Mouse (Mus musculus) lung, postnatal 4 days (tissue): ENCODE results near the gene Gramd1b.
A peak's percentile ranks its signal among the peaks of the same experiment; 100 is the strongest.

Experiments
- DNase-seq, 2 experiments: peaks; one replicate each; pipeline ENCODE4 v3.0.0; 2021

Gene Gramd1b

GRCm38 (mm10) chr9:40420652-40421335 lies 110.4 kb downstream of the Gramd1b start:
- no peak for DNase-seq

- peak; percentile 32 to 39 for DNase-seq
Observed at GRCm38 (mm10) chr9:40418803-40419202, 112.4 kb downstream of the Gramd1b start.

- DNase-seq = no peak
Observed at GRCm38 (mm10) chr9:40416150-40416549, 115.0 kb downstream of the Gramd1b start.

GRCm38 (mm10) chr9:40414904-40415766 lies 116.0 kb downstream of the Gramd1b start:
- peak in 1 of 2 experiments; percentile 76 for DNase-seq

GRCm38 (mm10) chr9:40414498-40414903 lies 116.7 kb downstream of the Gramd1b start:
- DNase-seq = peak; percentile 83 to 86

- no peak for DNase-seq
Observed at GRCm38 (mm10) chr9:40413601-40414000, 117.6 kb downstream of the Gramd1b start.

- no peak for DNase-seq
Observed at GRCm38 (mm10) chr9:40412931-40413330, 118.3 kb downstream of the Gramd1b start.

GRCm38 (mm10) chr9:40412246-40412645 lies 118.9 kb downstream of the Gramd1b start:
- DNase-seq = no peak

GRCm38 (mm10) chr9:40410895-40411294 lies 120.3 kb downstream of the Gramd1b start:
- no peak for DNase-seq

- DNase-seq = no peak
Observed at GRCm38 (mm10) chr9:40409071-40409470, 122.1 kb downstream of the Gramd1b start.

- no peak for DNase-seq
Observed at GRCm38 (mm10) chr9:40408415-40408814, 122.8 kb downstream of the Gramd1b start.

- DNase-seq = no peak
Observed at GRCm38 (mm10) chr9:40407876-40408275, 123.3 kb downstream of the Gramd1b start.

GRCm38 (mm10) chr9:40405804-40406203 lies 125.4 kb downstream of the Gramd1b start:
- no peak for DNase-seq

- no peak for DNase-seq
Observed at GRCm38 (mm10) chr9:40405263-40405662, 125.9 kb downstream of the Gramd1b start.

GRCm38 (mm10) chr9:40404637-40405036 lies 126.5 kb downstream of the Gramd1b start:
- no peak for DNase-seq

GRCm38 (mm10) chr9:40403750-40404149 lies 127.4 kb downstream of the Gramd1b start:
- DNase-seq = no peak

- no peak for DNase-seq
Observed at GRCm38 (mm10) chr9:40401818-40402217, 129.4 kb downstream of the Gramd1b start.

GRCm38 (mm10) chr9:40400854-40401253 lies 130.3 kb downstream of the Gramd1b start:
- no peak for DNase-seq

GRCm38 (mm10) chr9:40400171-40400570 lies 131.0 kb downstream of the Gramd1b start:
- no peak for DNase-seq

GRCm38 (mm10) chr9:40399359-40399932 lies 131.7 kb downstream of the Gramd1b start:
- DNase-seq = no peak

- no peak for DNase-seq
Observed at GRCm38 (mm10) chr9:40397471-40398245, 133.5 kb downstream of the Gramd1b start.

- DNase-seq = peak; percentile 39 to 71
Observed at GRCm38 (mm10) chr9:40397036-40397435, 134.1 kb downstream of the Gramd1b start.

- DNase-seq = peak in 1 of 2 experiments; percentile 4
Observed at GRCm38 (mm10) chr9:40396171-40396570, 135.0 kb downstream of the Gramd1b start.
